Mouse (Mus musculus): ENCODE data around the gene Shc4.

DNA sequence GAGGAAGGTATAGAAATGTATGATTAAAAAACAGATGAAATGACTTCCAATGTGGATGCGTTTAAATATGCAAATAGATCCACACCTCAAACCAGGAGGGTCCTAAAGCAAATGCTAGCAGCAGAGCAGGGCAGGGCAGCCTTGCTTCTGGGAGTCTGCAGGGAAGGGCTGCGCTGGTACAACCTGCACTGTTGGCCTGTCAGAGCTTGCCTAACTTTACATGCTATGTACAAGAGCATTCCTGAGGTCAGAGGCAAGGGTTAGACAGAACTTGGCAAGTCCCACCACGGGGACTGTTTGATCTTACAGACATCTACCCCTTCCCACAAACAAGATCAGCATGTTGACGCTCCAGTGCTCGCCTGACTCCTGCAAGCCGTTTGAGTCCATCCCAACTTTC lies 15.4 kb upstream of the Shc4 start:
- TF ChIP-seq POLR2A (IDR thresholded peaks at IDR 0.05; ENCODE audit: control insufficient read depth, extremely low read depth, insufficient read depth, low read length, poor library complexity) (no peak), CTCF (IDR thresholded peaks at IDR 0.05; ENCODE audit: borderline replicate concordance, control insufficient read depth, extremely low read depth, insufficient read depth, low read length, poor library complexity) (no peak)

Measured in thymus, adult 2 months (tissue).